Comparison of ENCODE assay signal across 8 mouse cellular contexts in the genomic region with DNA sequence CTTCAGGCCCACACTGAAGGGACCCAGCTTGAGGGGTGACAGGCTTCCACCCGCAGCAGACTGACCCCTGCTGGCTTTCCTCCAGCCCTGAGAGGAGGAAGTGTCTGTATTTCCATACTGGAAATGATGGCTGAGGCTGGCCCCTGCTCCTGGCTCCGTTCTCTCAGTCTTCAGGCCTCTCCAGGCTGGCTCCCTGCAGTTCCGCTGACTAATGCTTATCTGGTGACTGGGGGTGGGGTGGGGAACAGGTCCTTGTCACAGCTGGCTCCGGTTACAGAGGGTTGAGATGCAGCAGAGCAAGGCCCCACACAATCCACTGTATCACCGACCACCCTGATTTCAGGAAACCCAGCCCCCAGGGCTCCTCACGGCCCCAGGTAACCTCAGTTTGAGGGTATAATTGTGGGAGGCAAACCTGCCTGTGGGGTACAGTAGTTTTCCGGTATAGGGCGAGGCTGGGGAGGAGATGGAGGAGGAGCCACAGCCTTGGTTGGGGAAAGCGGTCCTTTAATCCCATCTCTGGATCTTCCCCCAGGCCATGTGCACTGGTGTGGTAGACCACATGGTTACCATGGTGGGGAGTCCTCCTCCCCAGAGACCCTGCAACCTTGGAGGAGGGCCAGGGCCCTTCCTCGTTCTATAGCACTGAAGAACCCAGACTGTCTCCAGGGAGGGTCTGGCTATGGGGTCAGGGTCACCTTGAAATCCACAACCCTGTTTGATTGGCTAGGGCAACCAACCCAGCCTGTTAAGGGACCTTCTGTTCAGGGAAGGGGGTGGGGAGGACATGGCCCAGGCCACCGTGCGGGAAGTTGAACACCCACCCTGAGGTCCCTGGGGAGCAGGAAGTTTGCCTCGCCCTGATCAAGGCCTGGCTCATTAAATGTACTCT.
DNase-seq lines count a peak whose midpoint lies in the region; ATAC-seq and TF ChIP-seq lines count a peak whose summit lies in the region.

No protein-coding gene starts in this region.

- peak; percentile 54 for ATAC-seq in lung, embryonic 14.5 days (ENCODE audit: insufficient read depth)
- peak; percentile 81 for ATAC-seq in heart, embryonic 12.5 days (ENCODE audit: insufficient number of reproducible peaks, low FRiP score)
- no peak for ATAC-seq in limb, embryonic 11.5 days (ENCODE audit: insufficient number of reproducible peaks, low FRiP score, low TSS enrichment, low read depth)

- DNase-seq in lung, embryonic 14.5 days, result peak; percentile 88
- no peak for DNase-seq in lung, adult 2 months
- DNase-seq in adrenal gland, postnatal 36 days, result peak; percentile 87 to 88
- no peak for DNase-seq in limb, embryonic 11.5 days (ENCODE audit: low spot score)
- no peak for DNase-seq in right cerebral cortex, adult 2 months (ENCODE audit: low spot score in 2 of 2)
- no peak for DNase-seq in cerebellum, postnatal 4 days (ENCODE audit: low spot score in 2 of 2)

- peak overlapping the region; percentile 31; the same call in 1 of the 2 replicates for H3K4me2 ChIP-seq in lung, embryonic 14.5 days
- peak overlapping the region; percentile 42 for H3K4me2 ChIP-seq in heart, embryonic 12.5 days
- H3K4me2 ChIP-seq in limb, embryonic 11.5 days (ENCODE audit: low read depth, severe bottlenecking), result no peak overlapping the region
- peak overlapping the region; percentile 69 for H3K4me2 ChIP-seq in myocyte (ENCODE audit: low read depth)

- H3K9ac ChIP-seq in lung, embryonic 14.5 days, result 0 out of 2 replicates have a peak overlapping the region, but pooled peaks have one; percentile 4
- peak overlapping the region; percentile 51 for H3K9ac ChIP-seq in heart, embryonic 12.5 days
- no peak overlapping the region for H3K9ac ChIP-seq in limb, embryonic 11.5 days (ENCODE audit: low read length)

- H3K4me1 ChIP-seq in lung, embryonic 14.5 days (ENCODE audit: insufficient read depth), result peaks cover 57% of the 10 kb centered on the region
- peaks cover 47% of the 10 kb centered on the region for H3K4me1 ChIP-seq in lung, adult 2 months (ENCODE audit: control insufficient read depth, insufficient read depth, low read length)
- peaks cover 73% of the 10 kb centered on the region for H3K4me1 ChIP-seq in heart, embryonic 12.5 days (replicated peaks)
- H3K4me1 ChIP-seq in limb, embryonic 11.5 days (ENCODE audit: control insufficient read depth, insufficient read depth, low read length), result peaks cover 72% of the 10 kb centered on the region

- no peaks in the 10 kb centered on the region for H3K36me3 ChIP-seq in lung, embryonic 14.5 days (ENCODE audit: insufficient read depth)
- H3K36me3 ChIP-seq in heart, embryonic 12.5 days, result 0 out of 2 replicates have a peak, but pooled peaks cover 7% of the 10 kb centered on the region
- no peaks in the 10 kb centered on the region for H3K36me3 ChIP-seq in limb, embryonic 11.5 days (ENCODE audit: control insufficient read depth, insufficient read depth, low read length)
- no peaks in the 10 kb centered on the region for H3K36me3 ChIP-seq in myocyte (ENCODE audit: control insufficient read depth, insufficient read depth)

- no peaks in the 10 kb centered on the region for H3K9me3 ChIP-seq in lung, embryonic 14.5 days (ENCODE audit: low read depth, low read length)
- H3K9me3 ChIP-seq in heart, embryonic 12.5 days (replicated peaks), result no peaks in the 10 kb centered on the region
- H3K9me3 ChIP-seq in limb, embryonic 11.5 days (ENCODE audit: control insufficient read depth, low read length), result peaks cover 2% of the 10 kb centered on the region; the same call in 1 of the 2 replicates

- H3K4me3 ChIP-seq in lung, embryonic 14.5 days (ENCODE audit: low read depth, low read length), result no peak overlapping the region
- H3K4me3 ChIP-seq in lung, adult 2 months (replicated peaks; ENCODE audit: extremely low read depth, low read depth, low read length), result no peak overlapping the region
- no peak overlapping the region for H3K4me3 ChIP-seq in heart, embryonic 12.5 days
- no peak overlapping the region for H3K4me3 ChIP-seq in limb, embryonic 11.5 days (ENCODE audit: low read depth, low read length)
- H3K4me3 ChIP-seq in myocyte, result no peak overlapping the region

- WGBS in lung, embryonic 14.5 days, result 27% methylated on average over 13 of the region's 13 CpGs
- WGBS in lung, adult 2 months, result 39% methylated on average over 13 of the region's 13 CpGs
- 17% methylated on average over 13 of the region's 13 CpGs for WGBS in heart, embryonic 12.5 days
- WGBS in limb, embryonic 11.5 days, result 26% methylated on average over 13 of the region's 13 CpGs

- H3K79me2 ChIP-seq in myocyte (ENCODE audit: control insufficient read depth, insufficient read depth), result peaks cover 88% of the 10 kb centered on the region

- no peak overlapping the region for H3ac ChIP-seq in myocyte (ENCODE audit: control insufficient read depth, insufficient read length)

- no peaks in the 10 kb centered on the region for H3K27me3 ChIP-seq in lung, embryonic 14.5 days (ENCODE audit: insufficient read depth, low read length)
- no peaks in the 10 kb centered on the region for H3K27me3 ChIP-seq in heart, embryonic 12.5 days (replicated peaks)
- H3K27me3 ChIP-seq in limb, embryonic 11.5 days (ENCODE audit: control insufficient read depth, insufficient read depth, low read length), result no peaks in the 10 kb centered on the region
- H3K27me3 ChIP-seq in myocyte (ENCODE audit: control insufficient read depth, insufficient read depth, insufficient read length), result no peaks in the 10 kb centered on the region

- peak; percentile 43 for TF ChIP-seq CTCF in lung, embryonic 14.5 days (IDR thresholded peaks at IDR 0.05; ENCODE audit: low read depth)
- no peak for TF ChIP-seq CTCF in lung, adult 2 months (IDR thresholded peaks at IDR 0.05; ENCODE audit: insufficient read depth, low read length)

- no peak for TF ChIP-seq POLR2A in lung, adult 2 months (IDR thresholded peaks at IDR 0.05; ENCODE audit: borderline replicate concordance, extremely low read depth, low read depth, low read length)
- TF ChIP-seq POLR2A in myocyte (IDR thresholded peaks at IDR 0.05; ENCODE audit: insufficient read length, low read depth), result no peak

- peak overlapping the region; percentile 65; the same call in 1 of the 2 replicates for H3K27ac ChIP-seq in lung, embryonic 14.5 days (ENCODE audit: low read depth)
- peak overlapping the region; percentile 74 for H3K27ac ChIP-seq in heart, embryonic 12.5 days (ENCODE audit: poor library complexity, severe bottlenecking)
- H3K27ac ChIP-seq in limb, embryonic 11.5 days (replicated peaks; ENCODE audit: low read depth, low read length), result 0 out of 2 replicates have a peak overlapping the region, but pooled peaks have one; percentile 42

TF ChIP-seq in myocyte, 11 proteins besides CTCF, POLR2A, EP300 and RAD21:
- TF ChIP-seq CEBPB (IDR thresholded peaks at IDR 0.05; ENCODE audit: insufficient read depth, poor library complexity, severe bottlenecking) (no peak), MAX (IDR thresholded peaks at IDR 0.05; ENCODE audit: low read depth) (no peak), MYOG (IDR thresholded peaks at IDR 0.05; ENCODE audit: control insufficient read depth in 1 of 3, insufficient read depth in 1 of 3, insufficient read length in 2 of 3, low read depth in 2 of 3) (peak in 1 of 3 experiments; percentile 43), USF1 (IDR thresholded peaks at IDR 0.05; ENCODE audit: low read depth) (no peak)

Comparison
In these comparisons a context has a peak if more than half of its experiments do, and no peak if none do; other contexts are left out.
1. DNase-seq: peak in lung, embryonic 14.5 days (single experiment) and adrenal gland, postnatal 36 days (2 of 2); none in lung, adult 2 months (single experiment), limb, embryonic 11.5 days (single experiment), right cerebral cortex, adult 2 months (0 of 2) and cerebellum, postnatal 4 days (0 of 2).
2. Peak in every context shown above with its lines, with median percentiles within 50 percentile points of each other: H3K27ac ChIP-seq.